Mouse (Mus musculus) liver, postnatal 0 days (tissue): ENCODE measurements at regions not wholly inside any gene's neighbourhood (a gene's known extent, or its start where the extent isn't known, plus 50 kb on each side); places are given as distances from the start of the nearest gene placed in this dataset.

Experiments used
- CTCF ChIP-seq: sonication (generic); IDR thresholded peaks from 2 replicates; pipeline ENCODE4 v1.5.1; 2016; ENCODE audit warnings: antibody characterized with exemption, low read depth
- EP300 ChIP-seq: IDR thresholded peaks from 2 replicates; pipeline ENCODE4 v1.6.1; 2016; ENCODE audit warnings: antibody characterized with exemption, low read depth, mild to moderate bottlenecking

GRCm38 (mm10) chr3:34532451-34532850, 117.8 kb upstream of the Sox2 start:
- TF ChIP-seq CTCF, result no peak
- TF ChIP-seq EP300, result no peak
